10 mouse cellular contexts compared by ENCODE assay signal in the genomic region with DNA sequence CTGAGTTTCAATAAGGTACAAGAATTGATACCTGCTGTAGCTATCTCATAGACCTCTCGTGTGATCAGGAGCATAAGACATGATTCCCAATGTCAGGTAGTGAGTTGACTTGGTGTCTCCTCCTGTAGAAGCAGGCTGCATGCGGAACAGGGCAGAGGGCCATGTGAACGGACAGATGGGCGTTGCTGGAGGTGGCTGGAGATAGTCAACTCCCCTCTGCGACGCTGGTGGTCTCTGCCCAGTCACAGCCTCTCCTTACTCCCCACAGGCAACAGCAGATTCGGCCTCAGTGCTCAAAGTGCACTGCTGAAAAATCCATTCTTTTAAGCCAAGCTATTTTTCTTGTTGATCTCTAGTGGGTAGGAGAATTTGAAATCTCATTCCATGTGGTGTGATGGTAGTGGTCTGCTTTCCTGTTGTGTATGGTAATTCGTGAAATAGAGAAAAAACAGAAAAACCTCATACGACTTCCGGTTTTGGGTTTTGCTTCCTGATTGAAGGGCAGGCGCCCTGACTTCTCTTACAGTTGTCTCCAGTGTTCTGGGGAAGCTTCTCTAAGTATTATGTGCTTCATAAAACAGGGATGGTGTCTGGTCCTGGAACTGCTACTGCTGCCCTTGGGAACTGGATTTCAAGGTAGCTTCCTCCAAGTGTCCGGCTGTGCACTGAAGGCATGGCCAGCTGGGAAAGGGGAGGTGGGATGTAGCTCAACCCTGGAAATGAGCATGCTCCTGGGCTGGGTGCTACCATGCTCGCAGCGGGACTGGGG. TPM values are rescaled to one million over a fixed set of nuclear protein-coding genes. Genes with fewer than 3 reads are reported as not detected.
DNase-seq lines count a peak whose midpoint lies in the region; ATAC-seq lines count a peak whose summit lies in the region.
"Had no signal": no experiment of that assay in that cellular context is flagged by ENCODE, and none has a peak within 500 bp of the region (broad histone marks: within the 10 kb centered on the region; RNA-seq: fewer than 3 reads in every experiment).

A gene (plus strand): TSS at position 479 of the 769 bp plus-strand sequence.

- H3K27me3 ChIP-seq in heart, embryonic 11.5 days (ENCODE audit: control insufficient read depth, insufficient read depth, low read length) = no peaks in the 10 kb centered on the region
- no peaks in the 10 kb centered on the region for H3K27me3 ChIP-seq in forebrain, embryonic 10.5 days (ENCODE audit: poor library complexity, severe bottlenecking)
- H3K27me3 ChIP-seq in limb, embryonic 10.5 days (ENCODE audit: low read depth, poor library complexity, severe bottlenecking) = no peaks in the 10 kb centered on the region

- 79% methylated on average over 14 of the region's 14 CpGs for WGBS in heart, embryonic 11.5 days (ENCODE audit: insufficient replicate concordance)
- 89% methylated on average over 14 of the region's 14 CpGs for WGBS in forebrain, embryonic 10.5 days
- 93% methylated on average over 14 of the region's 14 CpGs for WGBS in limb, embryonic 10.5 days

- DNase-seq in heart, adult 18-20 months = peak; percentile 15 to 18
- DNase-seq in 3134 (ENCODE audit: extremely low read depth, insufficient read length, low spot score) = peak; percentile 32
- DNase-seq in adrenal gland, postnatal 10 days = no peak
- DNase-seq in forebrain, embryonic 10.5 days (ENCODE audit: extremely low spot score, low spot score) = no peak
- no peak for DNase-seq in limb, embryonic 10.5 days (ENCODE audit: low spot score)
- DNase-seq: heart, postnatal 4 days had no signal

- H3K4me1 ChIP-seq in heart, embryonic 11.5 days (ENCODE audit: control insufficient read depth, insufficient read depth, low read length) = no peaks in the 10 kb centered on the region
- H3K4me1 ChIP-seq in brown adipose tissue, adult 24 weeks (ENCODE audit: control insufficient read depth, insufficient read depth, insufficient read length, low read length) = no peaks in the 10 kb centered on the region
- no peaks in the 10 kb centered on the region for H3K4me1 ChIP-seq in forebrain, embryonic 10.5 days
- no peaks in the 10 kb centered on the region for H3K4me1 ChIP-seq in limb, embryonic 10.5 days

- no peak within 1 kb of the TSS for H3K27ac ChIP-seq in heart, embryonic 11.5 days (ENCODE audit: low read depth, low read length)
- H3K27ac ChIP-seq in brown adipose tissue, adult 24 weeks (replicated peaks; ENCODE audit: low read depth, low read length) = peak within 1 kb of the TSS; percentile 83
- H3K27ac ChIP-seq in forebrain, embryonic 10.5 days = no peak within 1 kb of the TSS
- H3K27ac ChIP-seq in limb, embryonic 10.5 days = no peak within 1 kb of the TSS

- H3K9ac ChIP-seq in heart, embryonic 11.5 days (ENCODE audit: low read depth, low read length) = no peak within 1 kb of the TSS

- no peaks in the 10 kb centered on the region for H3K36me3 ChIP-seq in heart, embryonic 11.5 days (ENCODE audit: control insufficient read depth, insufficient read depth, low read length)
- no peaks in the 10 kb centered on the region for H3K36me3 ChIP-seq in forebrain, embryonic 10.5 days (replicated peaks)
- H3K36me3 ChIP-seq in limb, embryonic 10.5 days = no peaks in the 10 kb centered on the region

- no peak within 1 kb of the TSS for H3K4me3 ChIP-seq in heart, embryonic 11.5 days (ENCODE audit: low read depth, low read length)
- peak within 1 kb of the TSS; percentile 58 for H3K4me3 ChIP-seq in brown adipose tissue, adult 24 weeks (ENCODE audit: insufficient read depth, low read depth, low read length)
- no peak within 1 kb of the TSS for H3K4me3 ChIP-seq in forebrain, embryonic 10.5 days
- no peak within 1 kb of the TSS for H3K4me3 ChIP-seq in limb, embryonic 10.5 days

- no peaks in the 10 kb centered on the region for H3K9me3 ChIP-seq in heart, embryonic 11.5 days (replicated peaks; ENCODE audit: control insufficient read depth, low read length)
- H3K9me3 ChIP-seq in forebrain, embryonic 10.5 days = no peaks in the 10 kb centered on the region
- H3K9me3 ChIP-seq in limb, embryonic 10.5 days (replicated peaks) = no peaks in the 10 kb centered on the region

- H3K4me2 ChIP-seq in heart, embryonic 11.5 days = no peak within 1 kb of the TSS

- no peak for ATAC-seq in heart, embryonic 11.5 days (replicated peaks; ENCODE audit: insufficient number of reproducible peaks, low FRiP score, low TSS enrichment)
- peak; percentile 62 for ATAC-seq in megakaryocyte, adult 5-6 weeks (ENCODE audit: poor library complexity, severe bottlenecking)

RNA-seq across cellular contexts. Expression of the gene that starts here (rescaled TPM):
- total RNA-seq in heart, adult 18-20 months (2021) = 1 to 10 TPM; 2.9 to 3.1 TPM
- polyA plus RNA-seq in heart, embryonic 11.5 days (2014; fragmentation: Nextera tagmentation; extraction: Ambion mirVana) = 0.18 and 0.53 TPM in 2 replicates
- 4.8 and 7.1 TPM in 2 replicates for polyA plus RNA-seq in brown adipose tissue, adult 24 weeks (2012; ENCODE audit: insufficient read depth, insufficient read length, missing spikeins)
- total RNA-seq in megakaryocyte, adult 5-6 weeks (2015) = 528 and 600 TPM in 2 replicates
- total RNA-seq in megakaryocyte, adult 5-6 weeks (2017) = 243 and 278 TPM in 2 replicates
- 1 to 10 TPM; 4.7 TPM for total RNA-seq in adrenal gland, postnatal 10 days (2021)
- polyA plus RNA-seq in forebrain, embryonic 10.5 days (2016; fragmentation: Nextera tagmentation; extraction: Ambion mirVana) = 0.31 TPM in 1 of 2 replicates, not detected in the other
- polyA plus RNA-seq in limb, embryonic 10.5 days (2016; fragmentation: Nextera tagmentation; extraction: Ambion mirVana) = 0.13 and 0.38 TPM in 2 replicates
- polyA plus RNA-seq: C2C12 had no signal

Comparison
In these comparisons a context has a peak if more than half of its experiments do, and no peak if none do; other contexts are left out.
1. RNA of the gene that starts here (total RNA-seq): 243 to 600 TPM in megakaryocyte, adult 5-6 weeks; 4.7 TPM in adrenal gland, postnatal 10 days and 2.9 to 3.1 TPM in heart, adult 18-20 months; every median in the first group is over 10 times any median in the second.
2. DNase-seq: peak in heart, adult 18-20 months (2 of 2) and 3134 (single experiment); none in adrenal gland, postnatal 10 days (single experiment), forebrain, embryonic 10.5 days (single experiment) and limb, embryonic 10.5 days (single experiment).